Mouse (Mus musculus) spleen, adult 12 weeks (tissue): ENCODE data around the gene Gm10477.
A peak's percentile ranks its signal among the peaks of the same experiment; 100 is the strongest.
"Not testable (repeated sequence)": the region's sequence is repeated elsewhere in the genome, so short reads cannot be mapped to it uniquely, and the experiment has no call there.

ENCODE experiments used
- DNase-seq: peaks from one replicate; pipeline ENCODE4 v3.0.0; 2022; ENCODE audit warnings: low spot score

Gene Gm10477

GRCm38 (mm10) chrX:56524442-56524841 lies at the start of gene Gm10477:
Gene Gm10477, plus strand, starts transcription at chrX:56524742.
- DNase-seq = not testable (repeated sequence)

GRCm38 (mm10) chrX:56477553-56477952 lies 47.0 kb upstream of the Gm10477 start:
- no peak for DNase-seq

GRCm38 (mm10) chrX:56481906-56482305 lies 42.6 kb upstream of the Gm10477 start:
- no peak for DNase-seq

- peak; percentile 41 for DNase-seq
These were observed 34.8 kb upstream of the Gm10477 start for GRCm38 (mm10) chrX:56489758-56490157.

- DNase-seq = no peak
These were observed 27.3 kb upstream of the Gm10477 start for GRCm38 (mm10) chrX:56497241-56497640.

GRCm38 (mm10) chrX:56531266-56531665 lies 6.7 kb downstream of the Gm10477 start:
- DNase-seq = peak; percentile 16

GRCm38 (mm10) chrX:56537162-56537561 lies 12.6 kb downstream of the Gm10477 start:
- DNase-seq = no peak

- no peak for DNase-seq
These were observed 25.0 kb downstream of the Gm10477 start, which contains the start of gene Gm648 for GRCm38 (mm10) chrX:56549506-56549905. Gene Gm648, minus strand, starts transcription at chrX:56549606.

- DNase-seq = no peak
These were observed 29.0 kb downstream of the Gm10477 start for GRCm38 (mm10) chrX:56553584-56553983.

GRCm38 (mm10) chrX:56572465-56572864 lies 47.9 kb downstream of the Gm10477 start:
- no peak for DNase-seq
